Mouse (Mus musculus) erythroblast, embryonic 14.5 days (primary cell): ENCODE measurements at regions not wholly inside any gene's neighbourhood (a gene's known extent, or its start where the extent isn't known, plus 50 kb on each side); places are given as distances from the start of the nearest gene placed in this dataset.
"Not testable (repeated sequence)": the region's sequence is repeated elsewhere in the genome, so short reads cannot be mapped to it uniquely, and the experiment has no call there.

Experiments
- H3K27me3 ChIP-seq: 2 replicates; pipeline ENCODE4 v1.6.1; 2012; ENCODE audit warnings: inconsistent platforms; ENCODE audit not compliant: control insufficient read depth
- H3K36me3 ChIP-seq: 2 replicates; pipeline ENCODE4 v1.6.1; 2012; ENCODE audit warnings: mild to moderate bottlenecking, inconsistent platforms; ENCODE audit not compliant: control insufficient read depth
- H3K4me1 ChIP-seq: 2 replicates; pipeline ENCODE4 v1.6.1; 2012; ENCODE audit warnings: inconsistent platforms; ENCODE audit not compliant: control insufficient read depth
- H3K4me3 ChIP-seq: replicated peaks from 2 replicates; pipeline ENCODE3; 2012; ENCODE audit warnings: moderate library complexity, mild to moderate bottlenecking, inconsistent platforms
- H3K9me3 ChIP-seq: 2 replicates; pipeline ENCODE4 v1.6.1; 2012; ENCODE audit warnings: low read length, inconsistent platforms, mixed read lengths; ENCODE audit not compliant: control insufficient read depth
- GATA1 ChIP-seq: IDR thresholded peaks from 2 replicates; pipeline ENCODE4 v1.6.1; 2012; ENCODE audit warnings: low read length, inconsistent platforms, mixed read lengths
- TAL1 ChIP-seq: IDR thresholded peaks from 3 replicates; pipeline ENCODE4 v1.6.1; 2012; ENCODE audit warnings: low read length, inconsistent platforms, mixed read lengths

DNA sequence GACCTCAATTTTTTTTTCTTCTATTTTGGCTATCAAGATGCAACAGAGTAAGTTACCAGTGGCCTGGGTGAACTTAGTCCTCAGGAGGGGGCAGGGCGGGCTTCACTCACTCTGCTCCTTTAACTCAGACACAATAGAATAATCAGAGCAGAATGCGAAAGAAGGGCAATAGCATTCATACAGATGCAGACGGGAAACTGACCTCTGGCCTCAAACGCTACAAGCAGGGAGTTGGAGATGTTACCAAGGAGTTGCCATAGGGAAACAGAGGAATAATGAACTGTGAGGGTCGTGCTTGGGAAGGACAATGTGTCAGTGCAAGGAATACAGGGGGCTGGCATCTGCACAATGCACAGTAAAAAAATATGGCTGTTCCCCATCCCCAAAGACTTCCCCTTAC is 116.3 kb downstream of the Cand1 start:
- TF ChIP-seq TAL1: no peak
- TF ChIP-seq GATA1: no peak
- Histone ChIP-seq H3K4me3 (no peak overlapping the region), H3K36me3 (no peaks in the 10 kb centered on the region), H3K9me3 (peaks cover 7% of the 10 kb centered on the region; the same call in 1 of the 2 replicates), H3K27me3 (no peaks in the 10 kb centered on the region), H3K4me1 (no peaks in the 10 kb centered on the region)

DNA sequence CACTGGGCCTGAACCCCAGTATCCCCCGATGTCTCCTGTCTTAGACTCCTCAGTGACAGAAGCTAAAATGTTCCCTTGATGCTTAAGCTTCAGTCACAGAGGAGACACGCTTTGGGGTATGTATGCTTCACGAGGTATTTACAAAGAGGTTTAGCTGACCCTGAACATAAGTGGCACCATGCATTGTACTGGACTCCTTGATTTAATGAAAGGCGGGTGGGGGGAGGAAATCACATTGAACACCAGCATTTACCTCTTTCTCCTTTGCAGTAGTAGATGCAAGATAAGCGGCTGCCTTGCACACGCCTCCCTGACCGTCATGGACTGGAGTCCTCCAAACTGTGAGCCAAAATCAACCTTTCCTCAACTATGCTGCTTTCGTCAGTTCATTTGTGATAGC is 117.5 kb downstream of the Cand1 start:
- TF ChIP-seq TAL1 (no peak), GATA1 (no peak)
- Histone ChIP-seq H3K4me1 (no peaks in the 10 kb centered on the region), H3K27me3 (no peaks in the 10 kb centered on the region), H3K4me3 (no peak overlapping the region), H3K36me3 (no peaks in the 10 kb centered on the region), H3K9me3 (peaks cover 7% of the 10 kb centered on the region; the same call in 1 of the 2 replicates)

DNA sequence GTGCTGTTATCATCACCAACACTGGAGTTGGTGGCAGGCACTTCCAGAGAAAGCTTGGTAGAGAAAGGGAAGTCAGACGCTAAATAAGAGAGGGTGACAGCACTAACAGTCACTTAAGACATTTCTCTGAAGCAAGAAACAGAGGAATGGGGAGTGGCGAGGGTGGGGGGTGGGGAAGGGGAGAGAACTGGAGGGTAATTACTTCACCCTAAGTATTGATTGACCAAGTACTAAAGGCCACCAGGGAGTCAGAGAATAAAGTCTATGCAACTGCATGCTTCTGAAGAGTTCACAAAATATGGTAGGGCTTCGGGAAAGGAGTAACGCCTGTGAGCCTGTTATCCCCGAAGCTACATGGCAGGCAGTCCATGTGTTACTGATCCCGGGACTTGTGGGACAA is 118.3 kb downstream of the Cand1 start:
- no peak for TF ChIP-seq TAL1
- TF ChIP-seq GATA1: no peak
- Histone ChIP-seq H3K27me3 (no peaks in the 10 kb centered on the region), H3K4me3 (no peak overlapping the region), H3K4me1 (no peaks in the 10 kb centered on the region), H3K36me3 (no peaks in the 10 kb centered on the region), H3K9me3 (peaks cover 7% of the 10 kb centered on the region; the same call in 1 of the 2 replicates)

DNA sequence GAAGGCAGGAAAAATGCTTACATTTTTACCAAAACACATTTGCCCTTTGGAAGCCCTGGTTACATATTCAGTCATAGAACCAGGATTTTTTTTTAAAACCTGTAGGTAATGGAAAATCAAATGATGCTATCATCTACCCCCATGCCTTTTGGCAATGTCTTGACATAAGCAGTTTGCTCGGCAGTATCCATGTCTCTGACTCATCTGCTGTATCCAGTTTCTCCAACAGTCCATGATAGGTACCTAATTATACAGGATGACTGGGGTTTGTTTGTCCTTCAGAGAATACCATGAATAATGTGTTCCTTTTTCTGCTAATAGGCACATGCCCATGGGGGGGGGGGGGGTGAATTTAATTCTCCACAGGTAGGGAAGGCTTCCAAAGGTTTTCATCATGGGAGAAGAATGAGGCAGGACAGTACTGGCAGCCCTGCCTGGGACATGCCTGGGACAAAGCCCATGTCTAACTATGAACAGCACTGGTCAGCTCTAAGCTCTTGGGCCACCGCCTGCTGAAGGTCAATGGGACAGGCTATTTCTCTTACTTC is 122.9 kb downstream of the Cand1 start:
- Histone ChIP-seq H3K9me3 (no peaks in the 10 kb centered on the region), H3K4me3 (no peak overlapping the region), H3K27me3 (no peaks in the 10 kb centered on the region), H3K4me1 (peaks cover 10% of the 10 kb centered on the region), H3K36me3 (no peaks in the 10 kb centered on the region)
- TF ChIP-seq GATA1 (no peak), TAL1 (no peak)

DNA sequence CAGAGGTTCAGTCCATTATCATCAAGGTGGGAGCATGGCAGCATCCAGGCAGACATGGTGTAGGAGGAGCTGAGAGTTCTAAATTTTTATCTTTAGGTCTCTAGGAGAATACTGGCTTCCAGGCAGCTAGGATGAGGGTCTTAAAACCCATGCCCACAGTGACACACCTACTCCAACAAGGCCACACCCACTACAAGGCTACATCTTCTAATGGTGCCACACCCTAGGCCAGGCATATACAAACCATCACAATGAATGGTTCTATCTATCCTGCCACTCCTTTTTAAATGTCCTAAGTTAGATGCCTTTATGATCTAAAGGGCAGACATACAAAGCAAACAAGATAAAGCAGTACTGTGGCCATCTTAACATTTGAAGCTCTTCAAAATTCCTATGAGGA is 124.7 kb downstream of the Cand1 start:
- peaks cover 18% of the 10 kb centered on the region for H3K4me1 ChIP-seq
- H3K4me3 ChIP-seq, H3K27me3 ChIP-seq, H3K36me3 ChIP-seq, H3K9me3 ChIP-seq: not testable (repeated sequence)

DNA sequence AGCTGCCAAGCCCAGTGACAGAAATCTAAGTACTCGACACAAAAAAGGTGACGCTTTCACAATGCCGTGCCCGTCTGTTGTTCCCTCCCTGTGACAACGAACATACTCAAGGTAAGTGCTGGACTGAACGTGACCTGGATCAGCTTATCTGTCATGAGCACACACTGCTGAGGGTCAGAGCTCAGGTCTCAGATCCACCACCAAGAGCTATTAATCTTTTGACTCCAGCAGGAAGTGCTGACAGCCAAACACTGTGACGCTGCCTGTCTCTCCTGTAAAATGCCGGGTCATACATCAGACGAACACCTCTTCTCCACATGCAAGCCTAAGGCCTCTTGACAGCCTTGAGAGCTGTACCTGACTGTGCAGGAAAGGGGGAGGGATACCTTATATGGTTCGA is 125.2 kb downstream of the Cand1 start:
- peaks cover 18% of the 10 kb centered on the region for H3K4me1 ChIP-seq
- no peak for TF ChIP-seq GATA1
- TF ChIP-seq TAL1: no peak; the same call in 2 of the 3 replicates
- H3K27me3 ChIP-seq: no peaks in the 10 kb centered on the region
- no peaks in the 10 kb centered on the region for H3K9me3 ChIP-seq
- H3K4me3 ChIP-seq: no peak overlapping the region
- no peaks in the 10 kb centered on the region for H3K36me3 ChIP-seq

DNA sequence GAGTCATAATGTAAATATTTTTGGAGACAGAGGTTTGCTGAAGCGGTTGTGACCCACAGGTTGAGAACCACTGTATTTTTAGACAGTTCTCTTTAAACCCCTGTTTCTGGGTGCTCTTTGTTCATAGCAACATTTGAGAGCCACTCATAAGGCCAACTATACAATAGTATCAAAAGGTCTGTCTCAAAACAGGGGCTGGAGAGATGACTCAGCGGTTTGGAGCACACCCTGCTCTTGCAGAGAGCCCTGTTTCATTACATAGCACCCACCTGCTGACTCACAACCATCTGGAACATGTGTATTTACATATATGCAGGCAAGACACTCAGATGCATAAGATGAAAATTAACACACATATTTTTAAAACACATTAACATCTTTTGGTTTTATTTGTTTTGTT is 128.0 kb downstream of the Cand1 start:
- H3K4me1 ChIP-seq: peaks cover 18% of the 10 kb centered on the region
- TF ChIP-seq TAL1 (no peak), GATA1 (no peak)
- no peaks in the 10 kb centered on the region for H3K27me3 ChIP-seq
- no peaks in the 10 kb centered on the region for H3K36me3 ChIP-seq
- no peaks in the 10 kb centered on the region for H3K9me3 ChIP-seq
- H3K4me3 ChIP-seq: no peak overlapping the region

DNA sequence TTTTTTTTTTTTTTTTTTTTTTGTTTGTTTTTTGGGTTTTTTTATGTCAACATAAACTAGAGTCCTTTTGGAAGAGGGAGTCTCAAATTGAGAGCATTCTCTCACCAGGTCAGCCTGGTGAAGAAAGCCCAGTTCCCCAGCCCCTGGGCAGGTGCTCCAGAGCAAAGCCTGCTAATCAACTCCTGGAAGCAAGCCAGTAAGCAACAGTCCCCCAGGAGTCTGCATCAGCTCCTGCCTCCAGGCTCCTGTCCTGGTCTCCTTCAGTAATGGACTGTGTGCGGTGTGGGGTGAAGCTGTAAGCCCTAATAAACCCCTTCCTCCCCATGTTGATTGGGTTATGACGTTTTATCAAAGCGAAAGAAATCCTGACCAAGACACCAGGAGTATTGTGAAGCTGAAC is 128.4 kb downstream of the Cand1 start:
- TF ChIP-seq TAL1 (no peak), GATA1 (no peak)
- peaks cover 18% of the 10 kb centered on the region for H3K4me1 ChIP-seq

DNA sequence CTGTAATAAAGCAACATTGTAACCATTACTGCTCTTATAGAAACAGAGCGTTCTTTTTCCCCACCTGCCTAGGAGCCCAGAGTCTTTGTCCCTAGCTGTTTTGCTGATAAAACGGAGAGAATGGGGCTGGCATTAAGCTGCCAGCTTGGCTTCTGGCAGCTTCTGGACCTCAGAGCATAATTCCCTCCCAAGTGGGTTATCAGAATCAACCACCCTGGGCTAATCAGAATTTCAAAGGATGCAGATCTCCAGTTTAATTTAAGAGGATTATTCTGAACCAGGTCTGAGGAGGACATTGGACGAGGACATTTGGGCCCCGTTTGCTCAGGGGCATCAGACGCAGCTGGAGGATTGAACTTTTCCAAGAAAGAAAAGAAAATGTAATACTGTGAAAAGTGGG is 129.2 kb downstream of the Cand1 start:
- no peaks in the 10 kb centered on the region for H3K36me3 ChIP-seq

More for the DNA sequence above, 128.4 kb downstream of the Cand1 start:
- Histone ChIP-seq H3K9me3 (no peaks in the 10 kb centered on the region), H3K36me3 (no peaks in the 10 kb centered on the region), H3K27me3 (no peaks in the 10 kb centered on the region), H3K4me3 (no peak overlapping the region)

DNA sequence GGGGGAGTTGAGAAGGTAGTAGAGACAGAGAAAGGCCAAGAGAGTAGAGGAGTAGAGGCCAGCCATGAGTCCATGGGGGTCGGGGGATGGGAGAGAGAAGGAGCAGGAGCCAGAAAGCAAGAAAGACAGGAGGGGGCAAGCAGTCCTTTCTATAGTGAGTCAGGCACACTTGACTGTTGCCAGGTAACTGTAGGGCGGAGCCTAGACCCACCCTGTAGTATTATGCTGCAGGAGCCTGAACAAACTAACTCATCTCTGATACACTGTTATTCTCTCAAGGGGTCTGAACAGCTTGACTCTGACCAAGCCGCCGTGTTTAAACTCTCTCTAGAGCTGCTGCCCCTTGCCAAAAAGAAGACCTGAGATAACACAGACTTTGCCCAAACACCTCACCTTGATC is 130.6 kb downstream of the Cand1 start:
- TF ChIP-seq GATA1 (no peak), TAL1 (no peak)

More for the DNA sequence above, 129.2 kb downstream of the Cand1 start:
- TF ChIP-seq GATA1: no peak
- TF ChIP-seq TAL1: no peak
- Histone ChIP-seq H3K27me3 (no peaks in the 10 kb centered on the region), H3K4me1 (peaks cover 18% of the 10 kb centered on the region), H3K4me3 (no peak overlapping the region), H3K9me3 (no peaks in the 10 kb centered on the region)

More for the DNA sequence above, 130.6 kb downstream of the Cand1 start:
- Histone ChIP-seq H3K27me3 (no peaks in the 10 kb centered on the region), H3K4me1 (peaks cover 9% of the 10 kb centered on the region), H3K9me3 (no peaks in the 10 kb centered on the region), H3K4me3 (no peak overlapping the region), H3K36me3 (no peaks in the 10 kb centered on the region)
